Mouse (Mus musculus): ENCODE measurements around the gene Rpl3l. TPM values are rescaled to one million over a fixed set of nuclear protein-coding genes. Genes with fewer than 3 reads are reported as not detected.

Gene Rpl3l
- polyA plus RNA-seq, 1 experiment from 2014 or later, result 1.3 TPM

Other genes starting within 250 kb of the Rpl3l start
- 15.2 and 17.5 TPM in 2 replicates for gene Mlst8, start 248.7 kb upstream of the Rpl3l start, polyA plus RNA-seq (2014; fragmentation: Nextera tagmentation; extraction: Ambion mirVana)
- 0.26 and 0.62 TPM in 2 replicates for gene Caskin1, start 239.2 kb upstream of the Rpl3l start, polyA plus RNA-seq (2014; fragmentation: Nextera tagmentation; extraction: Ambion mirVana)
- gene Traf7, start 199.9 kb upstream of the Rpl3l start, polyA plus RNA-seq (2014; fragmentation: Nextera tagmentation; extraction: Ambion mirVana), result 68.8 and 74.4 TPM in 2 replicates
- 1.7 and 1.9 TPM in 2 replicates for gene Rab26, start 193.6 kb upstream of the Rpl3l start, polyA plus RNA-seq (2014; fragmentation: Nextera tagmentation; extraction: Ambion mirVana)
- 16.8 and 18.0 TPM in 2 replicates for gene Pkd1, start 178.0 kb upstream of the Rpl3l start, polyA plus RNA-seq (2014; fragmentation: Nextera tagmentation; extraction: Ambion mirVana)
- 49.1 and 51.1 TPM in 2 replicates for gene Tsc2, start 95.2 kb upstream of the Rpl3l start, polyA plus RNA-seq (2014; fragmentation: Nextera tagmentation; extraction: Ambion mirVana)
- gene Nthl1, start 95.1 kb upstream of the Rpl3l start, polyA plus RNA-seq (2014; fragmentation: Nextera tagmentation; extraction: Ambion mirVana), result 7.3 and 7.7 TPM in 2 replicates
- 59.6 and 60.9 TPM in 2 replicates for gene Slc9a3r2, start 77.5 kb upstream of the Rpl3l start, polyA plus RNA-seq (2014; fragmentation: Nextera tagmentation; extraction: Ambion mirVana)
- not detected in 2 replicates for gene Npw, start 69.4 kb upstream of the Rpl3l start, polyA plus RNA-seq (2014; fragmentation: Nextera tagmentation; extraction: Ambion mirVana)
- 18.4 and 19.4 TPM in 2 replicates for gene Zfp598, start 58.1 kb upstream of the Rpl3l start, polyA plus RNA-seq (2014; fragmentation: Nextera tagmentation; extraction: Ambion mirVana)
- gene Syngr3, start 37.9 kb upstream of the Rpl3l start, polyA plus RNA-seq (2014; fragmentation: Nextera tagmentation; extraction: Ambion mirVana), result 0.42 and 0.69 TPM in 2 replicates
- 29.3 and 29.7 TPM in 2 replicates for gene Gfer, start 31.7 kb upstream of the Rpl3l start, polyA plus RNA-seq (2014; fragmentation: Nextera tagmentation; extraction: Ambion mirVana)
- gene Noxo1, start 31.6 kb upstream of the Rpl3l start, polyA plus RNA-seq (2014; fragmentation: Nextera tagmentation; extraction: Ambion mirVana), result 0.68 and 1.1 TPM in 2 replicates
- 39.2 and 40.2 TPM in 2 replicates for gene Tbl3, start 20.2 kb upstream of the Rpl3l start, polyA plus RNA-seq (2014; fragmentation: Nextera tagmentation; extraction: Ambion mirVana)
- not detected in 2 replicates for gene Rnf151, start 9.8 kb upstream of the Rpl3l start, polyA plus RNA-seq (2014; fragmentation: Nextera tagmentation; extraction: Ambion mirVana)
- gene Rps2, start 9.7 kb upstream of the Rpl3l start, polyA plus RNA-seq (2014; fragmentation: Nextera tagmentation; extraction: Ambion mirVana), result 919 and 1,010 TPM in 2 replicates
- gene Ndufb10, start 3.3 kb upstream of the Rpl3l start, polyA plus RNA-seq (2014; fragmentation: Nextera tagmentation; extraction: Ambion mirVana), result 556 and 564 TPM in 2 replicates
- 26.8 and 27.2 TPM in 2 replicates for gene Msrb1, start 8.8 kb downstream of the Rpl3l start, polyA plus RNA-seq (2014; fragmentation: Nextera tagmentation; extraction: Ambion mirVana)
- gene Hs3st6, start 25.2 kb downstream of the Rpl3l start, polyA plus RNA-seq (2014; fragmentation: Nextera tagmentation; extraction: Ambion mirVana), result 0.18 and 0.43 TPM in 2 replicates
- gene Meiob, start 76.5 kb downstream of the Rpl3l start, polyA plus RNA-seq (2014; fragmentation: Nextera tagmentation; extraction: Ambion mirVana), result not detected in 2 replicates
- gene Hagh, start 112.3 kb downstream of the Rpl3l start, polyA plus RNA-seq (2014; fragmentation: Nextera tagmentation; extraction: Ambion mirVana), result 62.7 and 68.4 TPM in 2 replicates
- gene Fahd1, start 122.5 kb downstream of the Rpl3l start, polyA plus RNA-seq (2014; fragmentation: Nextera tagmentation; extraction: Ambion mirVana), result 46.5 and 47.2 TPM in 2 replicates
- gene Igfals, start 138.2 kb downstream of the Rpl3l start, polyA plus RNA-seq (2014; fragmentation: Nextera tagmentation; extraction: Ambion mirVana), result not detected in 2 replicates
- 37.8 and 39.8 TPM in 2 replicates for gene Nubp2, start 158.5 kb downstream of the Rpl3l start, polyA plus RNA-seq (2014; fragmentation: Nextera tagmentation; extraction: Ambion mirVana)
- 26.8 and 28.2 TPM in 2 replicates for gene Spsb3, start 158.8 kb downstream of the Rpl3l start, polyA plus RNA-seq (2014; fragmentation: Nextera tagmentation; extraction: Ambion mirVana)
- 14.7 and 16.0 TPM in 2 replicates for gene Eme2, start 167.3 kb downstream of the Rpl3l start, polyA plus RNA-seq (2014; fragmentation: Nextera tagmentation; extraction: Ambion mirVana)
- gene Mrps34, start 167.3 kb downstream of the Rpl3l start, polyA plus RNA-seq (2014; fragmentation: Nextera tagmentation; extraction: Ambion mirVana), result 82.1 and 82.8 TPM in 2 replicates
- 39.4 and 43.9 TPM in 2 replicates for gene Nme3, start 168.7 kb downstream of the Rpl3l start, polyA plus RNA-seq (2014; fragmentation: Nextera tagmentation; extraction: Ambion mirVana)
- 27.8 and 31.0 TPM in 2 replicates for gene Mapk8ip3, start 209.2 kb downstream of the Rpl3l start, polyA plus RNA-seq (2014; fragmentation: Nextera tagmentation; extraction: Ambion mirVana)
- gene Jpt2, start 232.9 kb downstream of the Rpl3l start, polyA plus RNA-seq (2014; fragmentation: Nextera tagmentation; extraction: Ambion mirVana), result 62.1 and 63.1 TPM in 2 replicates

All from heart, embryonic 14.5 days (tissue).